Mouse (Mus musculus) macrophage (primary cell): Measurements from ENCODE around the gene Atxn1. TPM values are rescaled to one million over a fixed set of nuclear protein-coding genes. Genes with fewer than 3 reads are reported as not detected.

ENCODE experiments used
- H3K27ac ChIP-seq: fragments of 350-480 bp; formaldehyde crosslinking; 2 replicates; pipeline ENCODE4 v1.9.0; 2021
- H3K36me3 ChIP-seq: fragments of 350-480 bp; formaldehyde crosslinking; 2 replicates; pipeline ENCODE4 v1.9.0; 2021; ENCODE audit errors: inconsistent target
- H3K4me3 ChIP-seq: fragments of 350-480 bp; formaldehyde crosslinking; 2 replicates; pipeline ENCODE4 v1.9.0; 2021; ENCODE audit errors: inconsistent target
- H3K79me2 ChIP-seq: fragments of 350-480 bp; formaldehyde crosslinking; 2 replicates; pipeline ENCODE4 v1.9.0; 2021; ENCODE audit errors: inconsistent target
- WGBS: methylation state at CpG from one replicate; pipeline ENCODE4 v1.1.7; 2026; ENCODE audit warnings: inconsistent platforms; ENCODE audit not compliant: missing documents; 5-methylcytosine and 5-hydroxymethylcytosine counted together
- polyA plus RNA-seq: library from polyadenylated mRNA; stranded (reverse); fragments of 250-400 nt; gene quantifications from 3 replicates; pipeline ENCODE4 v1.2.4, GENCODE M21; 2018; ENCODE audit warnings: inconsistent platforms

Gene Atxn1
- polyA plus RNA-seq, 1 experiment from 2014 or later, result 10.8 TPM

GRCm38 (mm10) chr13:45620281-45620680 is 344.5 kb downstream of the Atxn1 start:
- H3K4me3 ChIP-seq, result no peak overlapping the region
- no peak overlapping the region for H3K27ac ChIP-seq
- no peaks in the 10 kb centered on the region for H3K79me2 ChIP-seq
- WGBS, result 96% methylated on average over 7 of the region's 7 CpGs
- no peaks in the 10 kb centered on the region for H3K36me3 ChIP-seq

GRCm38 (mm10) chr13:45617988-45618387 is 346.8 kb downstream of the Atxn1 start:
- no peaks in the 10 kb centered on the region for H3K36me3 ChIP-seq

GRCm38 (mm10) chr13:45614762-45615161 is 350.0 kb downstream of the Atxn1 start:
- WGBS, result 94% methylated on average over 11 of the region's 11 CpGs

More at GRCm38 (mm10) chr13:45617988-45618387, 346.8 kb downstream of the Atxn1 start:
- H3K79me2 ChIP-seq, result no peaks in the 10 kb centered on the region
- WGBS, result 73% methylated on average over 4 of the region's 6 CpGs
- H3K27ac ChIP-seq, result no peak overlapping the region
- no peak overlapping the region for H3K4me3 ChIP-seq

GRCm38 (mm10) chr13:45613346-45613745 is 351.5 kb downstream of the Atxn1 start:
- H3K36me3 ChIP-seq, result no peaks in the 10 kb centered on the region
- no peak overlapping the region for H3K27ac ChIP-seq
- H3K4me3 ChIP-seq, result no peak overlapping the region
- no peaks in the 10 kb centered on the region for H3K79me2 ChIP-seq
- WGBS, result 47% methylated on average over 5 of the region's 5 CpGs

More at GRCm38 (mm10) chr13:45614762-45615161, 350.0 kb downstream of the Atxn1 start:
- H3K4me3 ChIP-seq, result no peak overlapping the region
- no peak overlapping the region for H3K27ac ChIP-seq
- no peaks in the 10 kb centered on the region for H3K79me2 ChIP-seq
- no peaks in the 10 kb centered on the region for H3K36me3 ChIP-seq

- H3K4me3 ChIP-seq, result no peak overlapping the region
- no peaks in the 10 kb centered on the region for H3K79me2 ChIP-seq
- no peak overlapping the region for H3K27ac ChIP-seq
- WGBS, result 94% methylated on average over 3 of the region's 3 CpGs
- H3K36me3 ChIP-seq, result no peaks in the 10 kb centered on the region
Observed at GRCm38 (mm10) chr13:45611554-45611953, 353.3 kb downstream of the Atxn1 start.

GRCm38 (mm10) chr13:45609461-45609860 is 355.3 kb downstream of the Atxn1 start:
- Histone ChIP-seq H3K79me2 (no peaks in the 10 kb centered on the region), H3K36me3 (no peaks in the 10 kb centered on the region), H3K4me3 (no peak overlapping the region), H3K27ac (no peak overlapping the region)
- 86% methylated on average over 3 of the region's 4 CpGs for WGBS

GRCm38 (mm10) chr13:45608593-45608992 is 356.2 kb downstream of the Atxn1 start:
- H3K4me3 ChIP-seq, result no peak overlapping the region
- no peak overlapping the region for H3K27ac ChIP-seq
- H3K36me3 ChIP-seq, result no peaks in the 10 kb centered on the region
- H3K79me2 ChIP-seq, result no peaks in the 10 kb centered on the region
- 100% methylated on average over 3 of the region's 5 CpGs for WGBS

GRCm38 (mm10) chr13:45607946-45608345 is 356.9 kb downstream of the Atxn1 start:
- 83% methylated on average over 2 of the region's 2 CpGs for WGBS
- no peaks in the 10 kb centered on the region for H3K79me2 ChIP-seq
- H3K4me3 ChIP-seq, result no peak overlapping the region
- no peak overlapping the region for H3K27ac ChIP-seq
- no peaks in the 10 kb centered on the region for H3K36me3 ChIP-seq

GRCm38 (mm10) chr13:45603636-45604035 is 361.2 kb downstream of the Atxn1 start:
- no peak overlapping the region for H3K4me3 ChIP-seq
- H3K79me2 ChIP-seq, result no peaks in the 10 kb centered on the region
- H3K36me3 ChIP-seq, result no peaks in the 10 kb centered on the region
- WGBS, result 92% methylated on average over 6 of the region's 6 CpGs
- no peak overlapping the region for H3K27ac ChIP-seq

GRCm38 (mm10) chr13:45600443-45600842 is 364.4 kb downstream of the Atxn1 start:
- 21% methylated on average over 6 of the region's 6 CpGs for whole genome bisulfite sequencing
- Histone ChIP-seq H3K4me3 (no peak overlapping the region), H3K27ac (no peak overlapping the region), H3K79me2 (no peaks in the 10 kb centered on the region), H3K36me3 (no peaks in the 10 kb centered on the region)

- WGBS, result 94% methylated on average over 2 of the region's 2 CpGs
- no peaks in the 10 kb centered on the region for H3K79me2 ChIP-seq
- no peaks in the 10 kb centered on the region for H3K36me3 ChIP-seq
- H3K27ac ChIP-seq, result no peak overlapping the region
- no peak overlapping the region for H3K4me3 ChIP-seq
Observed at GRCm38 (mm10) chr13:45599831-45600230, 365.0 kb downstream of the Atxn1 start.

GRCm38 (mm10) chr13:45595416-45595815 is 369.4 kb downstream of the Atxn1 start:
- Histone ChIP-seq H3K79me2 (no peaks in the 10 kb centered on the region), H3K4me3 (no peak overlapping the region), H3K27ac (no peak overlapping the region), H3K36me3 (no peaks in the 10 kb centered on the region)
- 86% methylated on average over 7 of the region's 7 CpGs for WGBS

GRCm38 (mm10) chr13:45593914-45594313 is 370.9 kb downstream of the Atxn1 start:
- WGBS, result 100% methylated on average over 1 of the region's 1 CpGs
- H3K27ac ChIP-seq, result no peak overlapping the region
- H3K36me3 ChIP-seq, result no peaks in the 10 kb centered on the region
- H3K4me3 ChIP-seq, result no peak overlapping the region
- no peaks in the 10 kb centered on the region for H3K79me2 ChIP-seq

GRCm38 (mm10) chr13:45590898-45591297 is 373.9 kb downstream of the Atxn1 start:
- Histone ChIP-seq H3K36me3 (no peaks in the 10 kb centered on the region), H3K79me2 (no peaks in the 10 kb centered on the region), H3K4me3 (no peak overlapping the region), H3K27ac (no peak overlapping the region)

- 97% methylated on average over 5 of the region's 5 CpGs for WGBS
- H3K36me3 ChIP-seq, result no peaks in the 10 kb centered on the region
Observed at GRCm38 (mm10) chr13:45583061-45583460, 381.7 kb downstream of the Atxn1 start.

GRCm38 (mm10) chr13:45582294-45582693 is 382.5 kb downstream of the Atxn1 start:
- Histone ChIP-seq H3K27ac (no peak overlapping the region), H3K79me2 (no peaks in the 10 kb centered on the region), H3K36me3 (no peaks in the 10 kb centered on the region), H3K4me3 (no peak overlapping the region)
- 96% methylated on average over 12 of the region's 12 CpGs for WGBS

More at GRCm38 (mm10) chr13:45583061-45583460, 381.7 kb downstream of the Atxn1 start:
- H3K4me3 ChIP-seq, result no peak overlapping the region
- H3K27ac ChIP-seq, result no peak overlapping the region
- no peaks in the 10 kb centered on the region for H3K79me2 ChIP-seq
